Mouse (Mus musculus): ENCODE results near the gene Fkbp14. TPM values are rescaled to one million over a fixed set of nuclear protein-coding genes. Genes with fewer than 3 reads are reported as not detected.

The Fkbp14 gene
- 10 to 100 TPM in 1 of 4 experiments, 1 to 10 TPM in 3; 7.7 to 10.2 (median 8.3) TPM for total RNA-seq (2022)

DNA sequence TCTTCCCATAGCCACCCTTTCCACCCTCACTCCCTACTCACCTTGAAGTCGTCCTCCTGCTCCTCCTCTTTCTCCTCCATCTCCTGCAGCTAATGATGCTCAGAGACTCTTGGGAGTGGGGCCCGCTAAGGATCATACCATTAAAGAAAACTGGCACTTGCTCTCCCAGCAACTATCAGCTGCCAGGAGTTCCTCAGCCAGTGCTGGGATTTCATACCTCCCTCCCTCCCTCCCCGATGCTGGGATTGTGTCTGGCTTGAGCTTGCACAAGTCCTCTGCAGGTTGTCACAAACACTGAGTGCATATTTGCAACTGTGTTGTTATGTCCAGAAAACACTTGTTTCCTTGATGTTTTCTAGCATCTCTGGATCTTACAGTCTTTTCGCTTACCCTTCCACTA, at the start of gene Fkbp14:
TSS of gene Fkbp14 (minus strand) at position 101 of the 400 bp plus-strand sequence.
- DNase-seq (ENCODE audit: low spot score in 2 of 2): no peak

DNA sequence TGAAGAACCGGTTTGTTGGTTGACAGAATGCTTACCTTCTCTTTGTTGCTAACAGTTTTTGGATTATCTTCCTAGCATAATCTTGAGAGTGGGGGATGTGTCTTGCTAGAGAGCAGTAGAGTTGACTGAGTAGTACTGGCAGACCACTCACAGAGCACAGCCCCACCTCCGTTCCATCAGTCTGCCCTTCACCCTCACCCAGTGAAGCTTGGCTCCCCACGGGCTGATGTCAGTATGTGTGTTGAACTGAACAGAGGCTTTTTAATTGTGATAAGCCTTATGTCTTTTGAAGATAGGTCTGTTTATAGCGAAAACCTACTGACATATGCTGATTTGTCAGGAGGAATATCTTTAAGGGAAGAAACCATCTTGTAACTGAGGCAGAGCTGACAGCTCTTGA, 46.1 kb upstream of the Fkbp14 start:
- DNase-seq (ENCODE audit: low spot score in 2 of 2): no peak

DNA sequence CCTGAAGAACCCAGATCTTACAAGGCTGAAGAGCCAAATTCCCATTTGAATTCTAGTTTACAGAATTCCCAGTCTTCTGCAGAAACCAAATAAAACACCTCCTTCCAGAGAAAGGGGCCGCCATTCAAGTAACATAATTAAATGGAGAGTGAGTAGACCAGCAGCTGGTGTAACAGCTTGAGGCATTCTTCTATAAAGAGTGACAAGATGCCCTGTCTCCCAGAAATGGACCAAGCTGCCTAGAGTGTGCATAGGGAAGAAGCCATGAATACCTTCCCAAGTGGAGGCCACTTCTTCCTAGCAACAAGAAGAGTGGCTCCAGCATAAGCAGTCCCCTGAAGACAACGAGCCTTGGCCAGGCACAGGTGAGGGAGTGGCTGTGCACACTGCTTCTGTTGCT, 44.8 kb upstream of the Fkbp14 start:
- DNase-seq (ENCODE audit: low spot score in 2 of 2): peak in 1 of 2 experiments; percentile 43

DNA sequence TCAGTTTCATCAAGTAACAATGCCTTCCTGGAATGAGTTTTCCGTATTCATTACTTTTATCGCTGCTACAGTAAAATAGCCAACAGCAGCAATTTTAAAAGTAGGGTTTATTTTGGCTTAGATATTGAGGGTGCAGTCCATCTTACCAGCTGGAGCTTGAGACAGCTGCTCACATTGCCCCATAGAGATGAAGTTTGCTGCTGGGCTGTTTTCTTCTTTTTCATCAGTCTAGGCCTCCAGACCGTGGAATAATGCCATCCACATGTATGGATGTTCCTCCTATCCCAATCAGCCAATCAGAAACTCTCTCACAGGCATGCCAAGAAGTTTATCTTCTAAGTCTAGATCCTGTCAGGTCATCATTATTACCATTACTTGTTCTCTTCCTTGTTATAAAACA, 42.8 kb upstream of the Fkbp14 start:
- no peak for DNase-seq (ENCODE audit: low spot score in 2 of 2)

DNA sequence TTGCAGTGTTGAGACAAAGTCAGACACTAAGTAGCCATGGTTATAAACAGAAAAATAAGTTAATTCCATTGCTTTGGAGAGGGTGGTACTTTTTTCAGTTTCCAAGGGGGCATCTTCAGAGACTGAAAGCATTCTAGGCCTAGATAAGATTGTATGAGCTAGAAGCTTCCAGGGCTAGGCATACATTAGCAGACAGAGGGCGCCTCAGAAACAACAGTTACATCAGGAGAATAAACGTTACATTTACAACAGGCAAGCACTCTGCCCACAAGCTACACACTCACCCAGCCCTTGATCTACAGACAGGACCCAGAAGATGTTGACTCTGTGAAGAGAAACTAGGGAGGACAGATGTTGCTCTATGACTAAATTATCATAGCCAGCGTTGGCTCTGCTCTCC, 34.4 kb upstream of the Fkbp14 start:
- DNase-seq (ENCODE audit: low spot score in 2 of 2): no peak

DNA sequence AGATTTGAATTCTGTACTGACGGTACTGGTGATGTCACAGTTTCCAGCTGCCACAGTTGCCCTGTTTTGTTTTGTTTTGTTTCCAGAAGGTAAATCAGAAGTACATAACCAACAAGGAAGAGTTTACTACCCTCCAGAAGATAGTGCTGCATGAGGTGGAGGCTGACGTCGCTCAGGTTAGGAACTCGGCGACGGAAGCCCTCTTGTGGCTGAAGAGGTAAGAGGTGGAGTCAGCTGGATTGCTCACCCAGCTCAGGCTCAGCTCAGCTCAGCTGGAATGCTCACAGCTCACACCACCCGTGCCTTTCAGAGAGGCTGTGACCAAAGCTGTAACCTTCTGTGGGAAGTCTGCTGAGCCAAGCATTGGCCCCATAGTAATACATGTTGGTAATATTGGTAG, 32.6 kb upstream of the Fkbp14 start:
- no peak for DNase-seq (ENCODE audit: low spot score in 2 of 2)

DNA sequence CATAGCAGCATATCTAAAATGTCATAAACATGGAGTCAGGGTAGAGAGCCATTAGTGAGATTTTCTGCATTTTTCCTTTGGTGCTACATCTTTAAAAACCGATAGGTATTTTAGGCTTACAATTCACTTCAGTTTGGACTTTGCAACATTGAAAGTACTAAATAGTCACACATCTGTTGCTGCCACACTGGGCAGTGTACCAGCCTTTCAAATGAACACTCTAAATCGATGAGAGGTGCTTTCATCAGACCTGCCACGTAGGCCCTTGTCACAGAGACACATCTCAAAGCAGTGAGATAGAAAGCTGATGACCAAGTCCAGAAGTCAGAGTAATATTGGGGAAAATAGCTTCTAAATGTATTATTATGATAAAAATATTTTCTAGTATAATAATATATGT, 31.3 kb upstream of the Fkbp14 start:
- no peak for DNase-seq (ENCODE audit: low spot score in 2 of 2)

DNA sequence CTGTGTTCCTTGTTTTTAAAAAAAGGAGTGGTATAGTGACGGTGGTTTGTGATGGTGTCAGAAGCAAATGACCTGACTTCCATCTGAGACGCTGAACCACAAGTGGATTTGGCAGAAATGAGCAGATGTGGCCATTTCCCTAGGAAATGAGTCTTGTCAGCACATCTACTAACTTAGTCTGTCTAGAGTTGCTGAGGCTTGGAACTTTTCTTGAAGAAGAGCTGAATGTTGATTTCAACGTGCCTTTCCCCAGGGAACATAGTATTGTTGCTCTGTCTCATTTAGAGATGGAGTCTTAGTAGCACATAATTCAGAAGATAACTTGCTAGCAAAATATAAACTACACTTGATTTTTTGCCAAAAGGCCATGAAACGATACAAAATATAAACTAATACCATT, 23.2 kb upstream of the Fkbp14 start:
- DNase-seq (ENCODE audit: low spot score in 2 of 2): no peak

DNA sequence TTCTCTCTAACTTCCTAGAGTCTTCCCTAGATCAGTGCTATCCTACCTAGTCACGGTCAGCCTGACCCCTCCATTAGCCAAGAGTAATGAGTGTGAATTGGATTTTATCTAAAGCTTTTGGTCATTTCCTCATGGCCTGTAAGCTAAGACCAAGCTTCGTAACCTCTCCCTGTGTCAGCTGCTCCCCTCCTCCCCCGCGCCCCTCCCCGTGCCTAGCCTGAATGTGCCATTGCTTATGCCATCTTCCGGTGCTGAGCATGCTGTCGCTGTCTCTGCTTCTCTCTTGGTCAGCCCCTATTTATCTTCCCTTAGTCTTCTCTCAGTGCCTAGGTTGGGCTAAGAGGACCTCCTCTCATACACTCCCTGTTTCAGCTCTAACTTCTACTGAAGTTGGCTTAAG, 22.4 kb upstream of the Fkbp14 start:
- no peak for DNase-seq (ENCODE audit: low spot score in 2 of 2)

DNA sequence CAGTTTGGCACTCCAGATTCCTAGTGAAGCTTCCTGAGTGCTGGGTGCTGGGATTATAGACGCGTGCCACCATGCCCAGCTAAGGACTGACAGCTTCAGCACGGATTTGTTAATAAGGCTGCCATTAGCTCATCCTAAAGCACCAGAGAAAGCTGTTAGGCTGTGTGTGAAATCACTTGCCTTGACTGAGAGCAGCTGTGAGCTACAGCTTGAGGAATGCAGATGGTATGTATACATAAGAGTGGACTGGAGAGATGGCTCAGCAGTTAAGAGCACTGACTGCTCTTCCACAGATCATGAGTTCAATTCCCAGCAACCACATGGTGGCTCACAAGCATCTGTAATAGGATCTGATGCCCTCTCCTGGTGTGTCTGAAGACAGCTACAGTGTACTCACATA, 20.3 kb upstream of the Fkbp14 start:
- no peak for DNase-seq (ENCODE audit: low spot score in 2 of 2)

DNA sequence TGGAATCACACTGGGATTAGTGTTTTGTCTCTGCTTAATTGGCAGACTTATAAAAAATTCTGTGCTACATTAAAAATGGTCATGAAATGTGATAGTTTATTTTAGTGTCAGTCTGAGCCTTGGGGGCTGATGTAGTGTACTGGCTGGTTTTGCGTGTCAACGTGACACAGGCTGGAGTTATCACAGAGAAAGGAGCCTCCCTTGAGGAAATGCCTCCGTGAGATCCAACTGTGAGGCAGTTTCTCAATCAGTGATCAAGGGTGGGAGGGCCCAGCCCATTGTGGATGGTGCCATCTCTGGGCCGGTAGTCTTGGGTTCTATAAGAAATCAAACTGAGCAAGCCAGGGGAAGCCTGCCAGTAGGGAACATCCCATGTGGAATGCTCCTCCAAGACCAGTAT, 9.1 kb upstream of the Fkbp14 start:
- DNase-seq (ENCODE audit: low spot score in 2 of 2): no peak

DNA sequence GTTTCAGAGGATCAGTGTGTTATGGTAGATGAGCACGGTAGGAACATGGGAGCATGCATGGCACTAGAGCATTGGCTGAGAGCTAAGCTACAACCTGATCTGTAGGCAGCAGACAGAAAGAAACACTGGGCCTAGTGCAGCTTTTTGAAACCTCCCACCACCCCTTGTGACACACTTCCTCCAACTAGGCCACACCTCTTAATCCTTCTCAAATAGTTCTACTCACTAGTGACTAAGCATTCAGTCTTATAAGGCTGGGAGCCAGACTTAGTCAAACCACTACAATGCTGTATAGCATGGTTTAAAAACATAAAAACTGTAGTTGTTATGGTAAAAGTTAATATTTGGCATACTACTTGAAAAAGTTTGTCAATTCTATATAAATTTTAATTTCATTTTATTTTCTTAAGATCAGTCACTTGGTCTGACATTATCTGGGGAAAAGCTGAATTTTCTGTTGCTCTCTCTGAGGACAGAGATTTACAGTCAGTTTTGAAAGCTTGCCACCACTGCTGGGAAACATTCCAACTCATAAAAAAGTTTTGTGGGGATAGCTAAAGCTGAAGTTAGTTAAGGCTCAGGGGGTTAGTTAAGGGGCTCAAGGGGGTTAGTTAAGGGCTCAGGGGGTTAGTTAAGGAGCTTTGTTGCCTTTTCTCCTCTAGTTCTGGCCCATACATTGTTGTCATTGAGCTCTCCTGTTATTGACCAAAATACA, 7.0 kb upstream of the Fkbp14 start:
- DNase-seq (ENCODE audit: low spot score in 2 of 2): no peak

DNA sequence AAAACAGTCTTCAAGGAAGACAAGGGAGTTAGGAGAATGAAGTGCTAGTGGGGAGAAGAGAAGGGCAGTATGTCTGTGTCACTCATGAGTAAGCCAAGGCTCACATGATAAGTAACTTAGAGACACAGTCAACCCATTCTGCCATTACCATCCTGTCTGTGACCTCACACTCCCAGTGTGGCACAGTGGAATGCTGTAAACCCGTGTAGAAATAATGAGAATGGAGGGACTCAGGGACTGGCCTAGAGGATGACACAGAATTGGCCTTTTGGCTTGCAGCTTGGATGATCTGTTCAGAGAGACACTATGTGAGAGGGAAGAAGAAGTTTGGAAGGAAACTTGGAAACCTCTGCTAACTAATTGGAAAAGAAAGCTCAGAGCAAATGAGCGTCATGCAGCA, 5.8 kb upstream of the Fkbp14 start:
- no peak for DNase-seq (ENCODE audit: low spot score in 2 of 2)

DNA sequence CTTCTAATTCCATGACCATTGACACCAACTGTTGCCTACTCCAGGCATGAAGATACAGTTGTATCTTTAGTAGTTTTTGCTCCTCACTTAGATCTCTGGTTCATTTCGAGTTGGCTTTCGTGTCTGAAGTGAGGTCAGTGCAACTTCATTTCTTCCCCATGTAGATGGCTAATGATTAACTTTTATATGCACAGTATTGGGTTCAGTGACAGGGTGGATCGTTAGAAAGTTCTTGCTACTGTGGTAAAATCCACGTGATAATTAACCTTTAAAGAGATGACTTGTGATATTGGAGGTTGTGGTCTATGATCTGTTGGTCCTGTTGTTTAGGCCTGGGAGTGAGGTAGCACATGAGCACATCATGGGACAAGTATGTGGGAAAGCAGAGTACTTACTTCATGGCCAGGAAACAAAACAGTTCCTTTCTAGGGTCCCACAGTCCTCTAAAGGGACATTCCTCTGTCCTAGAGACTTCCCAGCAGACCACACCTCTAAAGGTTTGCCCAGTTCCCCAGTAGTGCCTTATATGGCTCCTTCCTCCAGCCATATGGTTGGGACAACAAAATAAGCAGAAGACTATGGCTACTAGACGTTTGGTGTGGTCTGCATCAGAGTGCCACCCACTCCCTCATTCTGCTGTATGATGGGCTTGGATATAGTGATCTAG, 3.7 kb upstream of the Fkbp14 start:
- DNase-seq (ENCODE audit: low spot score in 2 of 2): no peak

DNA sequence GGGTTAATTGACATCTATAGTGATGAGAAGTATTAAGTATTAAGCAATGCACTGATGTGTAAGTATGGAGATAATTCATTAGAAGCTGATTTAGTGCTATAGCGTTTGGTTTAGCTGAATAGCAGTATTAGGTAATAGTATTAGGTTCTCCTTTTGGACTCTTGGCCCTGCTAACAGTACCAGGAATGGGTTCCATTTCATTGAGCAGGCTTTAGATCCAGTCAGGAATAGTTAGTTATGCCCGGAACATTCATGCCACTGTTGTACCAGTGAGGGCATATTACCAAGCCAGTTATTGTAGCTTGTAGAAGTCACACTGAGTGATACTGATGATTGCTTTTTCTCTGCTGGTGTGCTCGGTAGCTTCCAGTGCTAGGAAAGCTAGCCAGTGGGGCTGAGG, 603 bp upstream of the Fkbp14 start:
- DNase-seq (ENCODE audit: low spot score in 2 of 2): no peak

DNA sequence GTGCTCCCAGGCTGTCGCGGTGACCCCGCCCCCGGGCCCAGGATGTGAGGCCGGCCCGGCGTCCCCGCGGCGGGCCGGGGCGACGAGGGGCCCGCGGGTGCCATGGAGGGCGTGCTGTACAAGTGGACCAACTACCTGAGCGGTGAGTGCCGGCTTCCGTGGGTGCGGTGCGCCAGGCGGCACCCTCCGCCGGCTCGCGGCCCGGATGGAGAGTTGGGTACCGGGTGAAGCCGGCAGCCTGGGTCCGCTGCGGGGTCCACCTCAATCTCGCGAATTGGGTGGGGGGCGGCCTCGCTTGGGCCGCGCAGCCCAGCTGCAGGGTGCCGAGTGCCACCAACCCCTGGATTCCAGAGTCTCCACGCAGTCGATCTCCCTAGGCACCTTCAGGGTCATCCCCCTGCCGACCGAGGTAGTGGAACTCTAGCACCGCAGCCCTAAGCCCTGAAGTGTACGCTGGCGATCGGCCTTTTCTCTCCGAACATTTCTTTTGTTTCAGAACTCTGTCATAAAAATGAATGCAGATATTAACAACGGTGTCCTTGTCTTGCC, 1.7 kb downstream of the Fkbp14 start:
- DNase-seq (ENCODE audit: low spot score in 2 of 2): peak in 1 of 2 experiments; percentile 8

DNA sequence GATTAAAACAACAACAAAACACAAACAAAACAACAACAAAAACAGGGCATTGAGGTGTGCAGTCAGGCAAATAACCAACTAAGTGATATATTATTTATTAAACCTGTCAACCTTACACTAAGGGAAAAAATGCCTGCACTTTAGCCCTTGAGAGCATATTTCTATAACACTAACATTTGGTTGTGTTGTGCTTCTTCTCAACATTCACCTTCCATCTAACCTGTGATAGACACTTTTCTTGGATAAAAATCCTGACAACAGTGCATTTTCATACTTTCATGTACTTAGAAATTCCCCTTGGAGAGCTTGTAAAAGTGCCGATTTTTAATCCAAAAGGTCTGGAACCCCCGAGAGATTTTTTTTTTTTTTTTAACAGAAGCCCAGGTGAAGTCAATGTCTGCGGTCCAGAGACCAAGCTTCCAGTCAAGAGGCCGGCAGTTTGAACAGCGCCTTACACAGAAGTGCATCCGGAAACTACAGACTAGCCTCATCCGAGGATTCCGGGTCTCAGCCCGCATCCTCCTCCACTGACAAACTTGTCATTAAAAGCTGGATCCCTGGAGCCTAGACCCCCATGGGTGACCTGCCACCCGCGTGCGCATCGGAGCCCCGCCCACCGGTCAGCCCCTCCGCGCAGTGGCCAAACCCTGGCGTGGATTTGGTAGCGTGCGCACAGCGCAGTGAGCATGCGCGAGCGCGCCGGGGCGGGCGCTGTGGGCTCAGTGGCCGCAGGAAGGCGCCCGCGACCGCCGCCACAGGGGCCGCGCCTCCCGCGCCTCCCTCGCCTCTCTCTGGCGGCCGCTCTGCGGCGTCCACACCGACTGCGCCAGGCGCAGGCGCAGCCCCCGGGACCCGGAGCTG, 2.4 kb downstream of the Fkbp14 start, which contains the start of gene Plekha8:
TSS of gene Plekha8 (plus strand) at position 643 of the 861 bp plus-strand sequence.
- DNase-seq (ENCODE audit: low spot score in 2 of 2): peak; percentile 76 to 87

DNA sequence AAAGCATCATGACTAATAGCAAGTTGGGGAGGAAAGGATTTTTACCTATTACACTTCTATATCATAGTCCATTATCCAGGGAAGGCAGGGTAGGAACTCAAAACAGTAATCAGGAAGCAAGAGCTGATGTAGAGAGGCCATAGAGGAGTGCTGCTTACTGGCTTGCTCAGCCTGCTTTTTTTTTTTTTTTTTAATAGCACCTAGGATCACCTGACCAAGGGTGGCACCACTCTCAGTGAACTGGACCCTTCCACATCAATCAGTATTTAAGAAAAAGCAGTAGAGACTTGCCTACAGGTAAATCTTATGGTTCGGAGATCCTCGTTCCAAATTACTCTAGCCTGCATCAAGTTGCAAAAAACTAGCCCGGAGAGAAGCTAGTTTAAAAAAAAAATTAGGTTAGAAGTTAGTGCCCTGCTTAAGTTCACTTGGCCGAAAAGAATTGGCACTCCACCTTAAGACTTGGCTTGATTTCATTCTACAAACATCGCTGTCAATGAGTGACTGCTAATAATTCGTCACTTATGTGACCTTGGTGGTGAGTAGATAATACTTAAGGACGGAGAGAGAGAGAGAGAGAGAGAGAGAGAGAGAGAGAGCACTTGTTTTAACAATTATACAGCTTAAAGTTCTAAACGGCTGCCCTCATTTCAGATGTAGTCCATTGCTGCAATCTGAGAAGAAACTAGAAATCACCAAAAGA, 3.2 kb downstream of the Fkbp14 start:
- no peak for DNase-seq (ENCODE audit: low spot score in 2 of 2)

DNA sequence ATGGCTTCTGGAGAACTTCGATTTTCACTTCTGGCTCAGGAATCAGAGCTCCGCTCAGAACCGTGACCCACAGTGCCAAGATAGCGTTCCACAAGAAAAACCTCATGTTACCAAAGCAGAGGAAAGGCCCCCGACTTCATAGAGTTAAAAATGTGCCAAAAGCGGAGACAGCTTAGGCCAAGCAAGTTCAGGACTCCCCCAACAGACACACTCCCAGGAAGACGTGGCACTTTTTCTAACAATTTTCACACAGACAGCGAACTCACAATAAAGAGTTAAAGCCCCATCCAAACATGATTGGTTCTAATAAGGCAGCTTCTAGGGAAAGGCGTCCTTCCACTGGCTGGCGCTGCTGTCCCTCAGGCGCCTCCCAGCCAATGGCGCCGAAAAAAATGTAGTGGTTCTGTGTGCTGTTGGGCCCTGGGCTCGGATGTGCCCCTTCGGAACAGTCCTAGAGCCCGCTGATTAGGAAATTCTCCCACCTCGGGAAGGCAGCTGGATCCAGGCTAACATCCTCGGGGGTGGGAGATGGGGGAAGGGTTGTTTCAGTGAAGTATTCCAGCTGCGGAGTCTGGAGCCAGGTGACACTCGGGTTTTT, 4.1 kb downstream of the Fkbp14 start:
- peak; percentile 92 to 96 for DNase-seq (ENCODE audit: low spot score in 2 of 2)

DNA sequence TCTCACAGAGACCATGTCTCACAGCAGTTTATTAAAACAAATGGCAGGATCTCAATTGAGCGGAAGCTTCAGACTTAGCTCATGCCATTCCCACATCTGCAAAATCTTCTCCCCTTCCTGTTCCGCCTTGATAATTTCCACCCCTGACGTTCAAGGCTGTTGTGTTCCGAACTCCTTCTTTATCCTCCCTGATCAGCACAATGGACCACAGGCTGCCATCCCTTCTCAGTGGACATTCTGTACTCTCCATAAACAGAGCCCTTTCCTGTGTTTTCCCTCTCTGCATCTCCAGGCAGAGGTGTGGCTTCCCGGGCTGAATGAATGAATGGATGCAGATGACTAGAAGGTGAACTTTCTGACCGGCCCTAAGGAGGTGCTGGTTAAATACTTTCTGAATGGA, 5.3 kb downstream of the Fkbp14 start:
- DNase-seq (ENCODE audit: low spot score in 2 of 2): no peak

DNA sequence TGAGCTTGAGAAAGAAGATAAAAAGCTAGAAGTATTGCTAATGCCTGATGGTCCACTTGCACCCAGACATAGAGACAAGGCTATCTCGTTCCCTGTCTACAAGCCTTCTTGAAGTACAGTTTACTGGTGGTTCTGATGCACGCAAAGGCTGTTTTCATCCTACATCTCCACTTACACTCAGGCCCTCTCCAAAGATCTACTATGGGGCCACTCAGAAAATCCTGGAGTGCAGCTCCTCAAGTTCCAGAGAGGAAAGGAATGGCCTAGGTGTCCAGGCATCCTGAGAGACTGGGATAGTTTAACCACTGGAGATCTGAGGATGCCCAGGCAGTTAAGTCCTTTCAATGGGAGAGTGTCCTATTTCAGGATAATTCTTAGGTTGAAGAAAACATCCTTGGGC, 6.4 kb downstream of the Fkbp14 start:
- DNase-seq (ENCODE audit: low spot score in 2 of 2): no peak

Measured in left cerebral cortex, adult 8-10 months (tissue).